Mouse (Mus musculus) thymus, adult 2 months (tissue): ENCODE data around the gene Ntrk2. TPM values are rescaled to one million over a fixed set of nuclear protein-coding genes. Genes with fewer than 3 reads are reported as not detected.

ENCODE experiments used
- DNase-seq: peaks from one replicate; pipeline ENCODE4 v3.0.0; 2021
- H3K27ac ChIP-seq: fragments of 200-500 bp; 2 replicates; pipeline ENCODE4 v1.5.1; 2012; ENCODE audit warnings: low read length, control low read depth; ENCODE audit not compliant: control insufficient read depth, insufficient read depth
- H3K27me3 ChIP-seq: fragments of 200-500 bp; 2 replicates; pipeline ENCODE4 v1.6.1; 2012; ENCODE audit warnings: mild to moderate bottlenecking, low read length, moderate library complexity, mixed read lengths; ENCODE audit not compliant: control insufficient read depth, insufficient read depth
- H3K36me3 ChIP-seq: fragments of 200-500 bp; 2 replicates; pipeline ENCODE4 v1.6.1; 2012; ENCODE audit warnings: mild to moderate bottlenecking, low read length, moderate library complexity; ENCODE audit not compliant: control insufficient read depth, insufficient read depth
- H3K4me1 ChIP-seq: fragments of 200-500 bp; replicated peaks from 2 replicates; pipeline ENCODE4 v1.6.1; 2012; ENCODE audit warnings: low read length; ENCODE audit not compliant: control insufficient read depth, insufficient read depth
- H3K4me3 ChIP-seq: fragments of 200-500 bp; 2 replicates; pipeline ENCODE4 v1.5.1; 2012; ENCODE audit warnings: mild to moderate bottlenecking, low read length, control low read depth, moderate library complexity; ENCODE audit not compliant: control insufficient read depth, insufficient read depth
- CTCF ChIP-seq: fragments of 200-500 bp; IDR thresholded peaks from 2 replicates; pipeline ENCODE4 v1.5.1; 2012; ENCODE audit warnings: mild to moderate bottlenecking, control low read depth, low read length, moderate library complexity, borderline replicate concordance; ENCODE audit not compliant: control insufficient read depth, poor library complexity, insufficient read depth; ENCODE audit errors: extremely low read depth
- POLR2A ChIP-seq: fragments of 200-500 bp; IDR thresholded peaks from 2 replicates; pipeline ENCODE4 v1.6.1; 2012; ENCODE audit warnings: mild to moderate bottlenecking, low read length, control low read depth, moderate library complexity; ENCODE audit not compliant: control insufficient read depth, poor library complexity, insufficient read depth; ENCODE audit errors: extremely low read depth
- WGBS: fragments of 180-500 bp; shearing (Covaris S2); methylation state at CpG from one replicate; pipeline ENCODE4 v1.1.7; 2018; 5-methylcytosine and 5-hydroxymethylcytosine counted together
- polyA plus RNA-seq: library from polyadenylated mRNA; depleted of rRNA; stranded (reverse); fragments of >200 nt; gene quantifications from 2 replicates; pipeline ENCODE4 v1.2.3, GENCODE M21; 2012; rRNA removed

The Ntrk2 gene
- polyA plus RNA-seq, 1 experiment = 5.7 TPM

DNA sequence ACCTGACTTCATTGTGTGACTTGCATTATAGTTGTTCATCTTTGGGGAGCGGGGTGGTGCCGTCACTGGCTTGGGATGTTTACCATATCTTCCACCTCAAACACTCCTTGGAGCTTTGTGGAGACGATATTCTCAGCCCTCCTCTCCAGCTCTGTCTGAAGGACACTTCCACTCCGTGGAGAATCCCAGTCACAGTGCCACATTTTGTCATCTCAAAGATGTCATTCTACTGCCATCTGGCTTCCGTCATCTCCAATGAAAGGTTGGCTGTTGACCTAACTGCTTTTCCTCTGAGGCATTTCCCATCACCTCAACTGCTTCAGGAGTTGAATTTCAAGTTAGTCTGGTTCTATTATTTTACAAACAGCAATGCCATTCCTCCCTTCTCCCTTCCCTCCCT lies 376.3 kb downstream of the Ntrk2 start:
- H3K36me3 ChIP-seq = no peaks in the 10 kb centered on the region
- WGBS = 83% methylated on average over 5 of the region's 5 CpGs
- H3K27ac ChIP-seq = no peak overlapping the region
- TF ChIP-seq POLR2A (no peak), CTCF (no peak)
- no peak overlapping the region for H3K4me3 ChIP-seq
- no peaks in the 10 kb centered on the region for H3K4me1 ChIP-seq
- DNase-seq = no peak
- no peaks in the 10 kb centered on the region for H3K27me3 ChIP-seq

Other genes starting within 250 kb of the Ntrk2 start
- 0.07 and 0.09 TPM in 2 replicates for gene Slc28a3, start 195.7 kb upstream of the Ntrk2 start, polyA plus RNA-seq